In genomic region chrX:136743459-136743858, GRCm38 (mm10) we compare ENCODE assay signal across 8 mouse cellular contexts. TPM values are rescaled to one million over a fixed set of nuclear protein-coding genes. Genes with fewer than 3 reads are reported as not detected.
DNase-seq lines count a peak whose midpoint lies in the region; ATAC-seq and TF ChIP-seq lines count a peak whose summit lies in the region.

Gene Morf4l2 (minus strand): TSS chrX:136743690.

- H3K36me3 ChIP-seq in kidney, embryonic 16.5 days (ENCODE audit: insufficient read depth, low read length): peaks cover 8% of the 10 kb centered on the region
- H3K36me3 ChIP-seq in forebrain, postnatal 0 days (ENCODE audit: insufficient read depth): no peaks in the 10 kb centered on the region
- H3K36me3 ChIP-seq in hindbrain, embryonic 12.5 days: no peaks in the 10 kb centered on the region
- peaks cover 6% of the 10 kb centered on the region for H3K36me3 ChIP-seq in liver, embryonic 12.5 days
- H3K36me3 ChIP-seq in stomach, embryonic 16.5 days (ENCODE audit: control insufficient read depth, insufficient read depth, low read length): no peaks in the 10 kb centered on the region

- no peaks in the 10 kb centered on the region; the same call in 1 of the 2 replicates for H3K27me3 ChIP-seq in kidney, embryonic 16.5 days (ENCODE audit: insufficient read depth, low read length)
- H3K27me3 ChIP-seq in forebrain, postnatal 0 days (ENCODE audit: insufficient read depth, low read length): no peaks in the 10 kb centered on the region
- H3K27me3 ChIP-seq in hindbrain, embryonic 12.5 days: no peaks in the 10 kb centered on the region
- H3K27me3 ChIP-seq in liver, embryonic 12.5 days (replicated peaks): no peaks in the 10 kb centered on the region
- H3K27me3 ChIP-seq in stomach, embryonic 16.5 days (ENCODE audit: control insufficient read depth, insufficient read depth, low read length): no peaks in the 10 kb centered on the region

- H3K4me3 ChIP-seq in kidney, embryonic 16.5 days (ENCODE audit: low read length): peak within 1 kb of the TSS; percentile 54
- peak within 1 kb of the TSS; percentile 43 for H3K4me3 ChIP-seq in forebrain, postnatal 0 days (ENCODE audit: low read depth, low read length)
- no peak within 1 kb of the TSS for H3K4me3 ChIP-seq in hindbrain, embryonic 12.5 days
- peak within 1 kb of the TSS; percentile 65 for H3K4me3 ChIP-seq in liver, embryonic 12.5 days
- H3K4me3 ChIP-seq in stomach, embryonic 16.5 days (replicated peaks; ENCODE audit: low read length): peak within 1 kb of the TSS; percentile 51

- H3K9ac ChIP-seq in kidney, embryonic 16.5 days (replicated peaks; ENCODE audit: low read length): peak within 1 kb of the TSS; percentile 77
- H3K9ac ChIP-seq in forebrain, postnatal 0 days: peak within 1 kb of the TSS; percentile 53
- no peak within 1 kb of the TSS for H3K9ac ChIP-seq in hindbrain, embryonic 12.5 days
- peak within 1 kb of the TSS; percentile 67 for H3K9ac ChIP-seq in liver, embryonic 12.5 days
- peak within 1 kb of the TSS; percentile 71 for H3K9ac ChIP-seq in stomach, embryonic 16.5 days (ENCODE audit: low read length)

- peak within 1 kb of the TSS; percentile 95 for H3K27ac ChIP-seq in kidney, embryonic 16.5 days (ENCODE audit: low read length)
- H3K27ac ChIP-seq in forebrain, postnatal 0 days (ENCODE audit: low read depth, low read length): peak within 1 kb of the TSS; percentile 92
- peak within 1 kb of the TSS; percentile 83 for H3K27ac ChIP-seq in hindbrain, embryonic 12.5 days
- H3K27ac ChIP-seq in liver, embryonic 12.5 days: peak within 1 kb of the TSS; percentile 87
- peak within 1 kb of the TSS; percentile 94 for H3K27ac ChIP-seq in stomach, embryonic 16.5 days (ENCODE audit: low read length)

- peaks cover 6% of the 10 kb centered on the region for H3K4me1 ChIP-seq in kidney, embryonic 16.5 days (ENCODE audit: insufficient read depth, low read length)
- no peaks in the 10 kb centered on the region for H3K4me1 ChIP-seq in forebrain, postnatal 0 days (ENCODE audit: insufficient read depth)
- peaks cover 5% of the 10 kb centered on the region for H3K4me1 ChIP-seq in hindbrain, embryonic 12.5 days
- peaks cover 5% of the 10 kb centered on the region for H3K4me1 ChIP-seq in liver, embryonic 12.5 days
- H3K4me1 ChIP-seq in stomach, embryonic 16.5 days (ENCODE audit: control insufficient read depth, insufficient read depth, low read length): peaks cover 2% of the 10 kb centered on the region; the same call in 1 of the 2 replicates

- ATAC-seq in kidney, embryonic 16.5 days (ENCODE audit: low FRiP score, low TSS enrichment): no peak
- no peak for ATAC-seq in forebrain, postnatal 0 days
- no peak for ATAC-seq in hindbrain, embryonic 12.5 days (ENCODE audit: low FRiP score)
- no peak for ATAC-seq in liver, embryonic 12.5 days
- ATAC-seq in stomach, embryonic 16.5 days (ENCODE audit: insufficient read depth, low FRiP score): no peak

- WGBS in kidney, embryonic 16.5 days: 83% methylated on average over 12 of the region's 12 CpGs
- 91% methylated on average over 12 of the region's 12 CpGs for WGBS in forebrain, postnatal 0 days
- WGBS in hindbrain, embryonic 12.5 days: 90% methylated on average over 12 of the region's 12 CpGs
- 67% methylated on average over 12 of the region's 12 CpGs for WGBS in liver, embryonic 12.5 days (ENCODE audit: insufficient replicate concordance)
- WGBS in stomach, embryonic 16.5 days: 86% methylated on average over 12 of the region's 12 CpGs

- H3K9me3 ChIP-seq in kidney, embryonic 16.5 days (ENCODE audit: low read length): no peaks in the 10 kb centered on the region
- no peaks in the 10 kb centered on the region for H3K9me3 ChIP-seq in forebrain, postnatal 0 days (ENCODE audit: low read length)
- H3K9me3 ChIP-seq in hindbrain, embryonic 12.5 days (replicated peaks): no peaks in the 10 kb centered on the region
- H3K9me3 ChIP-seq in liver, embryonic 12.5 days (replicated peaks): no peaks in the 10 kb centered on the region
- no peaks in the 10 kb centered on the region for H3K9me3 ChIP-seq in stomach, embryonic 16.5 days (replicated peaks; ENCODE audit: control insufficient read depth, low read length)

- no peak for DNase-seq in kidney, postnatal 36 days
- no peak for DNase-seq in adrenal gland, adult 8-10 months
- no peak for DNase-seq in forebrain, postnatal 0 days
- DNase-seq in T-cell, adult 2 months (ENCODE audit: low spot score): no peak

- peak within 1 kb of the TSS; percentile 56 for H3K4me2 ChIP-seq in kidney, embryonic 16.5 days (replicated peaks; ENCODE audit: low read depth, low read length)
- peak within 1 kb of the TSS; percentile 48 for H3K4me2 ChIP-seq in forebrain, postnatal 0 days (ENCODE audit: low read depth)
- peak within 1 kb of the TSS; percentile 49 for H3K4me2 ChIP-seq in hindbrain, embryonic 12.5 days (replicated peaks)
- H3K4me2 ChIP-seq in liver, embryonic 12.5 days: peak within 1 kb of the TSS; percentile 74
- H3K4me2 ChIP-seq in stomach, embryonic 16.5 days (ENCODE audit: low read depth, low read length): peak within 1 kb of the TSS; percentile 56

- no peak for TF ChIP-seq CTCF in forebrain, postnatal 0 days (IDR thresholded peaks at IDR 0.05; ENCODE audit: low read depth)

RNA-seq across cellular contexts. Expression of gene Morf4l2, which starts in this region (rescaled TPM):
- 557 and 569 TPM in 2 replicates for polyA plus RNA-seq in kidney, embryonic 16.5 days (2015; fragmentation: Nextera tagmentation; extraction: Ambion mirVana)
- 100 to 1,000 TPM; 290 to 312 (median 296) TPM for total RNA-seq in adrenal gland, adult 8-10 months (2022)
- total RNA-seq in forebrain, postnatal 0 days (2014; rRNA removed): 542 and 544 TPM in 2 replicates
- polyA plus RNA-seq in forebrain, postnatal 0 days (2015; fragmentation: Nextera tagmentation; extraction: Ambion mirVana): 603 and 616 TPM in 2 replicates
- polyA plus RNA-seq in hindbrain, embryonic 12.5 days (2016; fragmentation: Nextera tagmentation; extraction: Ambion mirVana): 569 and 598 TPM in 2 replicates
- 261 and 263 TPM in 2 replicates for polyA plus RNA-seq in liver, embryonic 12.5 days (2016; fragmentation: Nextera tagmentation; extraction: Ambion mirVana)
- 496 and 508 TPM in 2 replicates for polyA plus RNA-seq in stomach, embryonic 16.5 days (2015; fragmentation: Nextera tagmentation; extraction: Ambion mirVana)
